Mouse (Mus musculus): ENCODE results near the gene Dmac2. TPM values are rescaled to one million over a fixed set of nuclear protein-coding genes. Genes with fewer than 3 reads are reported as not detected.
"Not testable (repeated sequence)": the region's sequence is repeated elsewhere in the genome, so short reads cannot be mapped to it uniquely, and the experiment has no call there.

Dmac2 gene
- 78.7 and 82.1 TPM in 2 replicates for polyA plus RNA-seq (2012; rRNA removed)

DNA sequence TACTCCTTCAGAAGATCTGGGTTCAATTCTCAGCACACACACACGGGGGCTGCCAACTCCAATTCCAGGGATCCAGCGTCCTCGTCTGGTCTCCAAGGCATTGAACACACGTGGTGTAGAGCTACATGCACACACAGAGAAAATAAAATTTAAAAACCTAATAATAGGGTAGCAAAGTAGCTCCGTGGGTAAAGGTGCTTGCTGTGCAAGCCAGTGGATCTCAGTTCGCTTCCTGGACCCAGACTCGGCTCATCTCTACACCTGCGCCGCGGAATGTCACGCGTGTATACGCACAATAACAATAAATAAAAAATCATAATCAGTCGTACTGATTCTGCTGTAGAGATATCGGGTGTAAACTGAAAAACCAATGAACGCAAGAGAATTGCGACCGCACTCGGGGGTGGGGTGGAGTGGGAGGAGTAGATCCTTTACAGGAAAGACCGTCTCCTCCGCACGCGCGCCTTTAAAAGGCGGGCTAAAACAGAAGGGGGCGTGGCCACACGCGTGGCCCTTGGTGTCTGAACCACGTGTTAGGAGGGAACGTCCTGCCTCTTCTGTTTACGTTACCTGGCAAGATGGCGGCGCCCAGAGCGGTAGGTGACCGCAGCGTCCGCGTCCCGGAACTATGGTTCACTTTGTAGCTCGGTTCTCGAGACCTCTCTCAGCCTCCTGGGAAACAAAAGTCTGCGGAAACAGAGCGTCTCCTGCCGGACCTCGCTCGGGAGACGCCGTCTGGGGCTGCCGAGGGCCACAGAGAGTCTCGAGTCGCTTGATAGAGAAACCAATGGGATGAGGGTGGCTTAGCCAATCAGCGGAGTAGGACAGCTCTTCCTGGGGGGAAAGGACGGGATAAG, at the start of gene Dmac2:
Gene Dmac2 (plus strand): TSS at position 550 of the 857 bp plus-strand sequence.
- peak; percentile 92 to 95 for DNase-seq (ENCODE audit: extremely low spot score in 1 of 2, low spot score in 1 of 2)

- not testable (repeated sequence) for DNase-seq (ENCODE audit: extremely low spot score in 1 of 2, low spot score in 1 of 2)
These were observed 45.4 kb upstream of the Dmac2 start for GRCm38 (mm10) chr7:25573806-25574205.

GRCm38 (mm10) chr7:25575105-25575504, 44.1 kb upstream of the Dmac2 start:
- DNase-seq (ENCODE audit: extremely low spot score in 1 of 2, low spot score in 1 of 2) = no peak

DNA sequence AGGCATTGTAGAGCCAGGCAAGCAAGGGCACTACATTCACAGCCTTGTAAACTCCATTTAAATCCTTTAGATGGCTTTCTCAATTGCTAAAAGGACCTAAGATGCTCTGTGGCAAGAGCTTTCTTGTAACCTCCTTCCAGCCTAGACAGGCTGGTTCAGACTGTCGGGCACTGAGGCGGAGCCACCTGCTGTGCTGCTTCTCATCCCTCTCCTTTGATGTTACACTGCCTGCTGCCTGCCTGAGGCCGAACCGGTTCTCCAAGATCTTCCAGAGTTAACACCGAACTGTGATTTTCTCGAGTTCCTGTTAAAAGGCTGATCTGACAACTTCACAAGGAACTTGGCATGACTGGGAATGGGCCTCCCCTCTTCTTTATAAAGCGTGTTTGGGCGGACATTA, 43.3 kb upstream of the Dmac2 start:
- no peak for DNase-seq (ENCODE audit: extremely low spot score in 1 of 2, low spot score in 1 of 2)

GRCm38 (mm10) chr7:25576308-25576707, 42.9 kb upstream of the Dmac2 start:
- not testable (repeated sequence) for DNase-seq (ENCODE audit: extremely low spot score in 1 of 2, low spot score in 1 of 2)

DNA sequence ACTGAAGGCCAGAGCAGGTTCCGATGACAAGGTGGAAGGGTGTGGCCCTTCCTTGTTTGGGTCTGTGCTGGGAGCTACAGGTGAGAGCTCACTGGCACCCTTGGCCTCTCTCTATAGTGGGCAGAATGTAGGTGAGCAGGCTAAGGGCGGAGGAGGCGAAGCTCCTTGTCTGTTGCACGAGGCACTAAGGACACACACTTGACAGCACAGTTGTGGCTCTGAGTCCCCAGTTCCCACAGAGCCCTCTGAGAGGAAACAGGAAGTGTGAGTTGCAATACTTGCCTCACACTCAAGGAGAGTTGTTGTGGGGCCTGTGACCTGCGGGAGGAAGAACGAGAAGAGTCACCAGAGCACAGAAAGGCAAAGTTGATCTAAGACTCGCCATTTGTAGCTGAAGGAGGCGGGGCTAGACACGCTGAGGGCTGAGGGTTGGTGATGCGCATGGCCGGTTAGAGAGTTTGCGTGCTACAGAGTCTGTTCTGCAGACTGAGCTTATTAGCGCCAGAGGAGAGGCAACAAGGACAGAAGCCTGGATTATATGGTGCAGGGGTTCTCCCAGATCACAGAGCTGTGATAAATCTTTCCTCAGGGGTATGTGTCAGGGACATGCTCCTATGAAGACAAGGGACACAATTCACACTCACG, 42.3 kb upstream of the Dmac2 start:
- not testable (repeated sequence) for DNase-seq (ENCODE audit: extremely low spot score in 1 of 2, low spot score in 1 of 2)

GRCm38 (mm10) chr7:25579441-25579840, 39.8 kb upstream of the Dmac2 start:
- no peak for DNase-seq (ENCODE audit: extremely low spot score in 1 of 2, low spot score in 1 of 2)

DNA sequence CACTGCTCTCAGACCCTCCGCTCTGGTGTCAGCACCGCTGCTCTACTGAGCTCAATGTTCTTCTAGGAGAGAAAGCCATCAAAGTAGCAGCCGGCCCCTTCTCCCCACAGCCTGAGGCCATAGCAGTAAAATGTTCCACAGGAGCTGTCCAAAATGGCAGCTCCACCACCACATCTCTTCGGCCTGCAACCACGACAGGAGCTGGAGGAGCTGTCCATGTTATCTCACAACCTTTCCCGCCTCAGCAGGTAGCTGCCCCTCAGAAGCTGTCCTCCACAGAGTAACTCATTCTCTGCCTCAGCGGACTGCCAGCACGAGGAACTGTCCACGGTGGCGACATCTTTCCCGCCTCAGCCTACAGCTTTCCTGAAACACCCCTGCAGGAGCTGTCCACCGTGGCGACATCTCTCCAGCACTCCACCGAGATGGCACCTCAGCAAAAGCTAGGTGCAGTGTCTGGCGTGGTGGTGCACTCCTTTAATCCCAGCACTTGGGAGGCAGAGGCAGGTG, 36.9 kb upstream of the Dmac2 start:
- no peak for DNase-seq (ENCODE audit: extremely low spot score in 1 of 2, low spot score in 1 of 2)

- no peak for DNase-seq (ENCODE audit: extremely low spot score in 1 of 2, low spot score in 1 of 2)
These were observed 34.6 kb upstream of the Dmac2 start for GRCm38 (mm10) chr7:25584651-25585050.

DNA sequence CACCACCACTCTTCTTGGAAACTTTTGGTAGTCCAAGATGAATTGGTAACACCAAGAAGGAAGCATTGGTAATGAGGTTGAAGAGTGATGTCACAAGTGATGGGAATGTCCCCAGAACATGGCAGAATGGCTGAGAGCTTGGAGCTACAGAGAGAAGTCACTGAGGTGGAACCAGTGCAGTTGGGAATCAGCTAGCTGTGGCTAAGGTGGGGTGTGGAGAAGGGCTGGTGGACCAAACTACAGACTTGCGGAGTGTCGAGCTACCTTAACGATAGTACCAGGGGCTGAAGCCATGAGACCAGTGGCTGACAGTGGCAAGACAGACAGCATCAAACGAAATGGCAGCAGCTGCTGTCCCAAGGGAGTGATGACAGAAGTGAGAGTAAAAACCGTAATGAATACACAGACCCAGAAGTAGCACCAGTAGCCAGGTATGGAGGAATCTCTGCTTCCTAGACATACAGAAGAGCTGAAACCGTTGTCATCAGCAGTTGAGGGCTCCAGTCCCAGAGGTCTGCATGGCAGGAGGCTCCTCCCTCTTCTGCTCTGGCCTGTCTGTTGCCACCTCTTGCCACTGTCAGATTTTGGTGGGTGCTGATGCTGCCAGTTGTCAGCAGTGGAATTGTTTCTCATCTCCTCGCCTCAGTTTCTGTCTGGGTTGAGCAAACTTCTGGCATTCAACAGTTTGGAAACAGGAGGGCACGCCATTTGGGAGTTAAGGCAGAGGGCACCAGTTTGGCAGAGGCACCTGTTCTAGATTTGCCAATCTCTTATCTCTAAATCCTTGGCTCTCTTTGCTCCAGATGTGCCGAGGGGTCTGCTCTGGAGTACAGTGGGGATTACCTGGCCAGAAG, 33.6 kb upstream of the Dmac2 start:
- no peak for DNase-seq (ENCODE audit: extremely low spot score in 1 of 2, low spot score in 1 of 2)

GRCm38 (mm10) chr7:25591226-25591625, 28.0 kb upstream of the Dmac2 start:
- DNase-seq (ENCODE audit: extremely low spot score in 1 of 2, low spot score in 1 of 2) = no peak

DNA sequence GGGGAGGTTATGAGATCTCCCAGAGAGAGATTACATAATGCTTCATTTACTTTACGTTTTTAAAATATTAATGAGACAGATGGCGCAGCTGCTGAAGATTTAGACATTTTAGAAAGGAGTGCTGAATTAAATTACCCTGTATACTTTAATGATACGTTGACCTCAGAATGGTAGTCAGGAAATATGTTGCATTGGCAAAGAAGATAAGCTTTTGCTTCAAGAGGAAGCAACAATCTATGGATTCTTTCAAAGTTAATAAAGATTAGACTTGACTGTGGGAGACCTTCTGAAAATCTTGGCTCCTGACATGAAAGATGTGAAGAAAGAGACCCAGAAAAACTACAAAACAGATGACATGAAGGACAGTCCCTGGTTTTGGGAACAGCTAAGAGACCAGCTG, 25.4 kb upstream of the Dmac2 start:
- no peak for DNase-seq (ENCODE audit: extremely low spot score in 1 of 2, low spot score in 1 of 2)

DNA sequence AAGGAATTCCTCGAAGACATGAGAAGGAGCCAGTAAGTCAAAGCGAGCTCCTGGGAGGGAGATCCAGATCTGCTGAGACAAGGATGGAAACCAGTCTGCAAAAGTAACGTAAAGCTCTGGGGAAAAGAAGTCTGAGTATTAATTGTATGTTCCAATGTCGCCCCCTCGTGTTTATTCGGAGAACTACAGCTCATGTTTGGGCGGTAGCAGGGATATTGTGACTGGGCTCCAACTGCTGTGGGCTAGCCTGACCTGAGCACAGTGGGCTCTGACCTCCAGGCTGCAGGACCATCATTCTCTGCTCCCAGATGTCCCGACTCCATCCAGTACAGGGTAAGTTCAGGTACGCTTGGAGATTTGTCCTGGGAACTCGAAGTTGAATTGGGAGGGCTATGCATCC, 19.6 kb upstream of the Dmac2 start:
- peak in 1 of 2 experiments; percentile 90 for DNase-seq (ENCODE audit: extremely low spot score in 1 of 2, low spot score in 1 of 2)

DNA sequence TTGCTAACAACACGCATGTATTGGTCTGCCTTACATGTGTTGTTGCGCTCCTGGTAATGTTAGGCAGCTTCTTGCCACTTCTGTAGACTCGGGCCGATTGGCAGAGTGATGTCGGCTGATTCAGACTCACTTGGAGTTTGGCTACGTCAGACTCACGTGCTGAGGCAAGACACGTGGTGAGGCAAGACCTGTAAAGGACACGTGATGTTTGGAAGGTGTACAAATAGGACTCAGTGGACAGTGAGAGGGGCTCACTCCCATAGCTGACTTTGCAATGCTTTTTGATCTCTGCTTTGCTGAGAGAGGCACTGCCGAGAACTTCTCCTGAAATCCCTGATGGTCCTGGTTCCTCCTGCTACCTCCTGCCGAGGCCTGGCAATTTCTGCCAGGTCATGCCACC, 18.5 kb upstream of the Dmac2 start:
- DNase-seq (ENCODE audit: extremely low spot score in 1 of 2, low spot score in 1 of 2) = no peak

DNA sequence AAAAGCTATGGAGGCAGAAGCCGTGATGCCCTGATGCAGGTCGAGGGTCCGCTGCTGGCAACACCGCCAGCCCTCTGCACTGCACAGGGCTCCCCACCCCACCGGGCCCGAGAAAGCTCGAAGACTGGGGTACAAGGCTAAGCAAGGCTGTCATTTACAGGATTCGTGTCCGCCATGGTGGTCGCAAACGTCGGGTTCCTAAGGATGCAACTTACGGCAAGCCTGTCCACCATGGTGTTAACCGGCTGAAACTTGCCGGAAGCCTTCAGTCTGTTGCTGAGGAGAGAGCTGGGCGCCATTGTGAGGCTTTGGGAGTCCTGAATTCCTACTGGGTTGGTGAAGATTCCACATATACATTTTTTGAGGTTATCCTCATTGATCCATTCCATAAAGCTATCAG, 17.9 kb upstream of the Dmac2 start:
- DNase-seq (ENCODE audit: extremely low spot score in 1 of 2, low spot score in 1 of 2) = no peak

GRCm38 (mm10) chr7:25606625-25607063, 12.6 kb upstream of the Dmac2 start:
- DNase-seq (ENCODE audit: extremely low spot score in 1 of 2, low spot score in 1 of 2) = no peak

DNA sequence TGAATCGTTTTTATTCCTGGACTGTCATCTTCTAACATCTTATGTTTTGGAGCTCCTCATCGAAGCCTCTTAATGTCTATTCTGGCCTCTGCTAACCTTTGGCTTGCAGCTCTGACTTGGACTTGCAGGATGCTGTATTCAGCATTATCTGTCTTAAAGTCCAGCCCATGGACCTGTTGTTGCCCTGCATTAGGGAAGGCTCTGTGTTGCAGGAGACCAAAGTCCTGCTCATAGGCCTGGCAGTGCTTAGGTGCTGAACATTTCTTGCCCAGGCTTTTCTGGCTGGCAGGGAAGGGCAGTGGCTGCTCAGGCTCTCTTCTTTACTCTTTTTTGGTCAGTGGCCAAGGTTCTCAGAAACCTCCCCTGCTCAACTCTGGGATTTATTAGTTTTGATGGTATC, 12.0 kb upstream of the Dmac2 start:
- no peak for DNase-seq (ENCODE audit: extremely low spot score in 1 of 2, low spot score in 1 of 2)

GRCm38 (mm10) chr7:25610056-25610455, 9.2 kb upstream of the Dmac2 start:
- no peak for DNase-seq (ENCODE audit: extremely low spot score in 1 of 2, low spot score in 1 of 2)

GRCm38 (mm10) chr7:25611501-25611900, 7.7 kb upstream of the Dmac2 start:
- DNase-seq (ENCODE audit: extremely low spot score in 1 of 2, low spot score in 1 of 2) = no peak

DNA sequence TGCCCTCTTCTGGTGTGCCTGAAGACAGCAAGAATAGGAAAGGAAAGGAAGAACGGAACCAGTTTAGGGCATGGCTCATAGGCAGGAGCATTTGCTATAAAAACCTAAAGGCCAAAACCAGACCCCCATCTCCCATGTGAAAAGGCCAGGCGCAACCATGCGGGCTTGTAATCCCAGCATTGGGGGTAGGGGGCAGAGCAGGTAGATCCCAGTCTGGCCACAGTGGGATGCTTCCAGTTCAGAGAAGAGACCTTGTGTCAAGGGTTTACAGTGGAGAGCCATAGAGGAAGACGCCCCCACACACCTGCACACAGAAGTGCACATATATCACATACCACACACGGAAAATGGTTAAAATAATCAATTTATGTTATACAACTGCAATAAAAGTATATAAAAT, 5.1 kb upstream of the Dmac2 start:
- DNase-seq (ENCODE audit: extremely low spot score in 1 of 2, low spot score in 1 of 2) = no peak

All from frontal cortex, adult 2 months (tissue).